Mouse (Mus musculus) G1E (cell line): ENCODE data around the gene Tpbgl. TPM values are rescaled to one million over a fixed set of nuclear protein-coding genes. Genes with fewer than 3 reads are reported as not detected.

ENCODE experiments used
- ATAC-seq: 2 replicates; pipeline ENCODE4 v1.8.0; 2016; ENCODE audit warnings: mild to moderate bottlenecking; ENCODE audit not compliant: insufficient number of reproducible peaks, poor library complexity, low FRiP score, severe bottlenecking; ENCODE audit errors: extremely low read depth
- DNase-seq: peaks from one replicate; pipeline ENCODE4 v3.0.0; 2012; ENCODE audit warnings: low spot score
- H3K27me3 ChIP-seq: 2 replicates; pipeline ENCODE4 v1.6.1; 2012; ENCODE audit warnings: mild to moderate bottlenecking, low read length, inconsistent platforms; ENCODE audit not compliant: insufficient read depth
- H3K36me3 ChIP-seq: replicated peaks from 2 replicates; pipeline ENCODE3; 2012; ENCODE audit warnings: mild to moderate bottlenecking, inconsistent platforms
- H3K4me1 ChIP-seq: 2 replicates; pipeline ENCODE4 v1.6.1; 2012; ENCODE audit warnings: low read depth, low read length, inconsistent platforms, mixed read lengths; ENCODE audit not compliant: insufficient read depth
- H3K4me3 ChIP-seq: 2 replicates; pipeline ENCODE4 v1.5.1; 2012; ENCODE audit warnings: low read depth, mild to moderate bottlenecking, inconsistent platforms, low read length, moderate library complexity, mixed read lengths
- H3K9me3 ChIP-seq: replicated peaks from 2 replicates; pipeline ENCODE4 v1.6.1; 2012; ENCODE audit warnings: inconsistent platforms
- CTCF ChIP-seq: IDR thresholded peaks from 2 replicates; pipeline ENCODE4 v1.5.1; 2012; ENCODE audit warnings: low read depth, low read length, inconsistent platforms, mixed read lengths
- GATA1 ChIP-seq: IDR thresholded peaks from 2 replicates; pipeline ENCODE4 v1.6.1; 2012; ENCODE audit warnings: borderline replicate concordance, low read length, inconsistent platforms, mixed read lengths
- GATA2 ChIP-seq: IDR thresholded peaks from 2 replicates; pipeline ENCODE4 v1.6.1; 2012; ENCODE audit warnings: low read depth, low read length, inconsistent platforms, borderline replicate concordance
- POLR2AphosphoS5 ChIP-seq: IDR thresholded peaks from 2 replicates; pipeline ENCODE4 v1.6.1; 2012; ENCODE audit warnings: low read depth, low read length, inconsistent platforms; ENCODE audit not compliant: insufficient replicate concordance
- TAL1 ChIP-seq: conservative IDR thresholded peaks from 2 replicates; pipeline ENCODE4 v1.6.1; 2012; ENCODE audit warnings: low read depth, low read length, inconsistent platforms, mixed read lengths
- polyA plus RNA-seq: library from polyadenylated mRNA; stranded (reverse); fragments of >175 nt; gene quantifications from 2 replicates; pipeline ENCODE4 v1.2.3, GENCODE M21; 2012
- total RNA-seq, 2 experiments: library from RNA; stranded (forward) in 1 of 2; stranded (reverse) in 1 of 2; fragments of 200-1000 nt in 1 of 2; fragments of >200 nt in 1 of 2; fragmentation: Nextera tagmentation in 1 of 2; gene quantifications; 2 replicates each; pipeline ENCODE4 v1.2.3; 2014 to 2017

Tpbgl gene
- total and polyA plus RNA-seq, 3 experiments: 0.05 TPM; not detected in 2

GRCm38 (mm10) chr7:99603875-99604662 is 22.8 kb downstream of the Tpbgl start:
- no peak overlapping the region for H3K4me3 ChIP-seq
- H3K36me3 ChIP-seq: peaks cover 90% of the 10 kb centered on the region
- no peak for DNase-seq
- H3K9me3 ChIP-seq: no peaks in the 10 kb centered on the region
- H3K27me3 ChIP-seq: no peaks in the 10 kb centered on the region
- no peak for ATAC-seq
- H3K4me1 ChIP-seq: peaks cover 30% of the 10 kb centered on the region
- TF ChIP-seq TAL1 (no peak), POLR2AphosphoS5 (no peak), CTCF (no peak), GATA2 (no peak), GATA1 (no peak)

GRCm38 (mm10) chr7:99598722-99599121 is 28.2 kb downstream of the Tpbgl start:
- no peak for DNase-seq
- Histone ChIP-seq H3K4me3 (no peak overlapping the region), H3K4me1 (peaks cover 40% of the 10 kb centered on the region), H3K36me3 (peaks cover 92% of the 10 kb centered on the region), H3K27me3 (no peaks in the 10 kb centered on the region), H3K9me3 (no peaks in the 10 kb centered on the region)
- ATAC-seq: no peak
- TF ChIP-seq CTCF: peak; percentile 30; the same call in 1 of the 2 replicates
- no peak for TF ChIP-seq GATA1

GRCm38 (mm10) chr7:99593868-99594803 is 32.8 kb downstream of the Tpbgl start:
- Histone ChIP-seq H3K4me3 (peak overlapping the region; percentile 58; the same call in 1 of the 2 replicates), H3K36me3 (peaks cover 90% of the 10 kb centered on the region), H3K4me1 (peaks cover 82% of the 10 kb centered on the region), H3K9me3 (no peaks in the 10 kb centered on the region), H3K27me3 (no peaks in the 10 kb centered on the region)
- TF ChIP-seq TAL1: peak; percentile 99
- no peak for TF ChIP-seq POLR2AphosphoS5
- TF ChIP-seq CTCF: no peak
- 0 out of 2 replicates have a peak, but pooled peaks have one; percentile 56 for TF ChIP-seq GATA2
- no peak for TF ChIP-seq GATA1
- ATAC-seq (peak; percentile 94), DNase-seq (peak; percentile 90)

GRCm38 (mm10) chr7:99592669-99593068 is 34.2 kb downstream of the Tpbgl start:
- Histone ChIP-seq H3K4me1 (peaks cover 82% of the 10 kb centered on the region), H3K9me3 (no peaks in the 10 kb centered on the region), H3K4me3 (peak overlapping the region; percentile 48; the same call in 1 of the 2 replicates), H3K27me3 (no peaks in the 10 kb centered on the region), H3K36me3 (peaks cover 90% of the 10 kb centered on the region)
- ATAC-seq: no peak
- DNase-seq: peak; percentile 30
- no peak for TF ChIP-seq GATA1
- no peak for TF ChIP-seq GATA2
- TF ChIP-seq POLR2AphosphoS5: no peak
- no peak for TF ChIP-seq CTCF
- peak; percentile 20; the same call in 1 of the 2 replicates for TF ChIP-seq TAL1

- H3K4me1 ChIP-seq: peaks cover 66% of the 10 kb centered on the region
- ATAC-seq (no peak), DNase-seq (no peak)
- no peak for TF ChIP-seq GATA1
- no peak for TF ChIP-seq CTCF
- no peak for TF ChIP-seq GATA2
- no peak for TF ChIP-seq POLR2AphosphoS5
- TF ChIP-seq TAL1: no peak
- no peaks in the 10 kb centered on the region for H3K27me3 ChIP-seq
- peaks cover 90% of the 10 kb centered on the region for H3K36me3 ChIP-seq
- no peaks in the 10 kb centered on the region for H3K9me3 ChIP-seq
- no peak overlapping the region for H3K4me3 ChIP-seq
These were observed 36.3 kb downstream of the Tpbgl start for GRCm38 (mm10) chr7:99590646-99591045.

GRCm38 (mm10) chr7:99590064-99590463 is 36.8 kb downstream of the Tpbgl start:
- peak; percentile 42 for DNase-seq
- ATAC-seq: no peak
- peaks cover 60% of the 10 kb centered on the region for H3K4me1 ChIP-seq

More at GRCm38 (mm10) chr7:99590064-99590463, 36.8 kb downstream of the Tpbgl start:
- Histone ChIP-seq H3K4me3 (no peak overlapping the region), H3K36me3 (peaks cover 89% of the 10 kb centered on the region), H3K9me3 (no peaks in the 10 kb centered on the region), H3K27me3 (no peaks in the 10 kb centered on the region)
- TF ChIP-seq GATA2: no peak
- TF ChIP-seq CTCF: peak; percentile 58; the same call in 1 of the 2 replicates
- no peak for TF ChIP-seq GATA1
- TF ChIP-seq POLR2AphosphoS5: no peak
